Mouse (Mus musculus) lung, embryonic 14.5 days (tissue): ENCODE measurements around the gene Myadm. TPM values are rescaled to one million over a fixed set of nuclear protein-coding genes. Genes with fewer than 3 reads are reported as not detected.
A peak's percentile ranks its signal among the peaks of the same experiment; 100 is the strongest.
"Not testable (repeated sequence)": the region's sequence is repeated elsewhere in the genome, so short reads cannot be mapped to it uniquely, and the experiment has no call there.

Experiments used
- ATAC-seq: fragments of 200-750 bp; cut with Nextera tagmentation; 2 replicates; pipeline ENCODE4 v1.8.0; 2017; ENCODE audit warnings: mild to moderate bottlenecking, moderate TSS enrichment, moderate library complexity; ENCODE audit not compliant: insufficient read depth
- DNase-seq: peaks from one replicate; pipeline ENCODE4 v3.0.0-alpha.2; 2015
- H3K27ac ChIP-seq: fragments of 300-500 bp; sonication (generic); 2 replicates; pipeline ENCODE4 v1.5.1; 2014; ENCODE audit warnings: low read depth, mild to moderate bottlenecking, moderate library complexity
- H3K27me3 ChIP-seq: fragments of 300-500 bp; sonication (generic); 2 replicates; pipeline ENCODE4 v1.6.1; 2014; ENCODE audit warnings: low read length, control low read depth; ENCODE audit not compliant: insufficient read depth
- H3K36me3 ChIP-seq: fragments of 300-500 bp; sonication (generic); 2 replicates; pipeline ENCODE4 v1.6.1; 2014; ENCODE audit warnings: control low read depth; ENCODE audit not compliant: insufficient read depth
- H3K4me1 ChIP-seq: fragments of 300-500 bp; sonication (generic); 2 replicates; pipeline ENCODE4 v1.6.1; 2014; ENCODE audit warnings: antibody characterized with exemption, control low read depth; ENCODE audit not compliant: insufficient read depth
- H3K4me2 ChIP-seq: fragments of 300-500 bp; sonication (generic); 2 replicates; pipeline ENCODE4 v1.6.1; 2014; ENCODE audit warnings: mild to moderate bottlenecking
- H3K4me3 ChIP-seq: fragments of 300-500 bp; sonication (generic); 2 replicates; pipeline ENCODE4 v1.5.1; 2014; ENCODE audit warnings: low read depth, low read length
- H3K9ac ChIP-seq: fragments of 300-500 bp; sonication (generic); 2 replicates; pipeline ENCODE4 v1.6.1; 2014
- H3K9me3 ChIP-seq: fragments of 300-500 bp; sonication (generic); 2 replicates; pipeline ENCODE4 v1.6.1; 2016; ENCODE audit warnings: low read depth, low read length, control low read depth
- CTCF ChIP-seq: IDR thresholded peaks from 2 replicates; pipeline ENCODE4 v1.5.1; 2016; ENCODE audit warnings: antibody characterized with exemption, low read depth
- WGBS: fragments of 180-500 bp; shearing (Covaris S2); extraction: QIAGEN DNeasy Blood & Tissue Kit; methylation state at CpG from one replicate; pipeline ENCODE4 v1.1.7; 2014; 5-methylcytosine and 5-hydroxymethylcytosine counted together
- polyA plus RNA-seq: library from polyadenylated mRNA; unstranded; fragments of >200 nt; fragmentation: Nextera tagmentation; extraction: Ambion mirVana; gene quantifications from 2 replicates; pipeline ENCODE4 v1.2.1, GENCODE M21; 2014

The Myadm gene
- polyA plus RNA-seq, 1 experiment from 2014 or later: 138 TPM

DNA sequence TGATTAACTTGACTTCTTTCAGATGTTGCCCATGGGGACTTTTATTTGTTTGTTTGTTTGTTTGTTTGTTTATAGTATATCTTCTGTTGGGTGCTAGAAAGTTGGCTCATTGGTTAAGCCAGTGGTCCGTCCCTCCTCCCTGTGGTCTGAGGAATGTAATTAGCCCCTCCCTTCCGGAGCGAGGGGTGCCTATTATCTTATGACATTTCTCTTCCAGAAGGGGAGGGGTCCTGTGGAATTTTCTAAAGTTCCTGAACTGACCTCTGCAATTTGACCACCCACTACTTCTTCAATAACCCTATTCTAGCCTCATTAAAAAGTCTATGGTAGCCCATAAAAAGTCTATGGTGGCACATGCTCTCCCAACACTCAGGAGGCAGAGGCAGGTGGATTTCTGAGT, 21.6 kb upstream of the Myadm start:
- 59% methylated on average over 3 of the region's 3 CpGs for WGBS
- Histone ChIP-seq H3K27ac (no peak overlapping the region), H3K9me3 (no peaks in the 10 kb centered on the region), H3K4me3 (no peak overlapping the region), H3K4me2 (no peak overlapping the region), H3K36me3 (no peaks in the 10 kb centered on the region), H3K4me1 (no peaks in the 10 kb centered on the region), H3K9ac (no peak overlapping the region), H3K27me3 (peaks cover 12% of the 10 kb centered on the region)
- DNase-seq (no peak), ATAC-seq (no peak)
- TF ChIP-seq CTCF: no peak

DNA sequence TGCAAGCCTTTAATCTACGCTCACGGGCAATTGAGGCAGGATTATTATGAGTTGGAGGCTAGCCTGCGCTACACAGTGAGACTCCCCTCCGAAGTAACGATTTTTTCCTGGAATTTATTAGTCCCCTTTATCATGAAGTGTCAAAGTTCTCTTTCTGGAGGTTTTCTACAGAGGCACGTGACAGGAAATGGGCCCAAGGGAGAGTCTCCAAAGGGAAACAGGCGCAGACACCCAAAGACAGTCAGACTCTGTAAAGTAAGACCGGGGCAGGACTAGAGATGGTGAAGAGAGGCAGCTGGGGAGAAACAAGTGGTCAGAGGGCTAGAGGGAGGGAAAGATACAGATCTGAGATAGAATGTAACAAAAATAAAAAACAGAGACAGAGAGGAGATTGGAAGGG, 21.0 kb upstream of the Myadm start:
- no peak overlapping the region for H3K9ac ChIP-seq
- ATAC-seq: no peak
- no peak overlapping the region for H3K4me2 ChIP-seq
- WGBS: 65% methylated on average over 8 of the region's 8 CpGs
- no peak overlapping the region for H3K27ac ChIP-seq
- no peaks in the 10 kb centered on the region for H3K4me1 ChIP-seq
- H3K27me3 ChIP-seq: peaks cover 12% of the 10 kb centered on the region
- H3K36me3 ChIP-seq: no peaks in the 10 kb centered on the region
- no peak for DNase-seq
- TF ChIP-seq CTCF: no peak
- no peak overlapping the region for H3K4me3 ChIP-seq
- H3K9me3 ChIP-seq: no peaks in the 10 kb centered on the region

DNA sequence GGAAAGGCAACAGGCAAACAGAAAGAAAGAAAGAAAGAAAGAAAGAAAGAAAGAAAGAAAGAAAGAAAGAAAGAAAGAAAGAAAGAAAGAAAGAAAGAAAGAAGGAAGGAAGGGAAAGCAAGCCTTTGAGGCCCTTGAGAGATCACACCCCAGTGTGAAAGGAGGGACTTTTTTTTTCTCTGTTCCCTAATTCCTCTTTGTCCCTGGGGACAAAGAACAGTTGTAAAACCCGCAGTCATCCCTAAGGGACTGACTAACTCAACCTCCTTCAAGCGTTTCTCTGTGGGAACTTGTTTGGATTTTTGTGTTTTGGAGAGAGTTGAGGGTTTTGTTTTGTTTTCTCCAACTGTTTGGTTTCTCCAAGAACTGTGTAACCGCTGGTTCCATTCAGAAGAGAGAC, 20.6 kb upstream of the Myadm start:
- DNase-seq (no peak), ATAC-seq (no peak)
- no peak overlapping the region for H3K9ac ChIP-seq
- no peak overlapping the region for H3K4me3 ChIP-seq
- TF ChIP-seq CTCF: no peak
- no peaks in the 10 kb centered on the region for H3K36me3 ChIP-seq
- H3K9me3 ChIP-seq: no peaks in the 10 kb centered on the region
- no peak overlapping the region for H3K27ac ChIP-seq
- no peak overlapping the region for H3K4me2 ChIP-seq
- H3K4me1 ChIP-seq: no peaks in the 10 kb centered on the region
- H3K27me3 ChIP-seq: peaks cover 12% of the 10 kb centered on the region
- WGBS: 32% methylated on average over 3 of the region's 3 CpGs

DNA sequence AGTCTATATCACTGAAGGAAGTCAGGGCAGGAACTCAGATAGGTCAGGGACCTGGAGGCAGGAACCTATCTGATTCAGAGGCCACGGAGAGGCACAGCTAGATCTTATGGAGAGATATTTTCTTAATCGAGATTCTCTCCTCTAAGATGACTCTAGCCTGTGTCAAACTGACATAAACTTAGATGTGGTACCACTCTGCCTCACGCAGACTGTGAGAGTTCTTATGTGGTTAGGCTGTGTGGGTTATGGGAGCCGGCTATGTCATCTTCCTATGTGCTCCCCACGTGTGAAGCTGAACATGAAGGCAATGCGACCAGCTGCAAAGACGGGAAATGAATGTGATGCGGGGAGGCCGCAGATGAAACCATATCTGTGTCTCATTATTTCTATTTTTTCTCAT, 16.7 kb upstream of the Myadm start:
- Histone ChIP-seq H3K9ac (no peak overlapping the region), H3K4me2 (no peak overlapping the region), H3K4me1 (no peaks in the 10 kb centered on the region), H3K9me3 (no peaks in the 10 kb centered on the region), H3K27me3 (no peaks in the 10 kb centered on the region), H3K27ac (no peak overlapping the region), H3K4me3 (no peak overlapping the region), H3K36me3 (no peaks in the 10 kb centered on the region)
- 84% methylated on average over 9 of the region's 9 CpGs for WGBS
- ATAC-seq: no peak
- no peak for TF ChIP-seq CTCF
- DNase-seq: no peak

DNA sequence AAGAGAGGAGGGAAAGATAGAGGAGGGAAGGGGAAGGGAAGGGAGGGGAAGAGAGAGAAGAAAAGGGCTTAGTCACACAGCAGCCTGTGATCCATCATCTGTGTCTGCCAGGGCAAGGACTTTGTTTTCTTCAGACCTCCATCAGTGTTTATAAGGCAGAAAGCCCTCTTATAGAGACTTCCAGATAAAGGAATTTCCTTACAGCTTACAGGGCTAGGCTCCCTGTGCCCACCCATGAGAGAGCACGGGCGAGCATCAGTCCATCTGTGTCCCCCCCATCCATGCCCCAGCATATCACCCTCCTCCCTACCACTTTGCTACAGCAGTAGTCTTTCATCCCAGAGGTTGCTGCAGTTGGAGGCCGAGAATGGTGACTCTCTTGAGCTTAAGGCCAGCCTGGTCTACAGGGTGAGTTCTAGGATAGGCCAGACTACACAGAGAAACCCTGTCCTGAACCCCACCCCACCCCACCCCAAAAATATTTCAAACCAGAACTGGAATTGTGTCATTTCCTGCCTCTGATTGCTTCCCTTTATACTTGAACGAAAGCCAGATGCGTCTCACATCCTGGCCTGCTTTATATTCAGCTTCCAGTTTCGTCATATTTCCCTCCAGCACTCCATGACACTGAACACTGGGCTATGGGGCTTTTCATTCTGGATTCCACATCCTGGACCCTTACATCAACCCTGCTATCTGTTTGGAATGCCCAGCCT, 13.3 kb upstream of the Myadm start:
- H3K27ac ChIP-seq: peak overlapping the region; percentile 80
- WGBS: 35% methylated on average over 6 of the region's 6 CpGs
- H3K4me3 ChIP-seq: no peak overlapping the region
- H3K36me3 ChIP-seq: no peaks in the 10 kb centered on the region
- TF ChIP-seq CTCF: no peak
- H3K27me3 ChIP-seq: no peaks in the 10 kb centered on the region
- peak; percentile 78 for ATAC-seq
- H3K4me1 ChIP-seq: no peaks in the 10 kb centered on the region
- H3K9ac ChIP-seq: no peak overlapping the region
- peak; percentile 80 for DNase-seq
- no peak overlapping the region for H3K4me2 ChIP-seq
- no peaks in the 10 kb centered on the region for H3K9me3 ChIP-seq

DNA sequence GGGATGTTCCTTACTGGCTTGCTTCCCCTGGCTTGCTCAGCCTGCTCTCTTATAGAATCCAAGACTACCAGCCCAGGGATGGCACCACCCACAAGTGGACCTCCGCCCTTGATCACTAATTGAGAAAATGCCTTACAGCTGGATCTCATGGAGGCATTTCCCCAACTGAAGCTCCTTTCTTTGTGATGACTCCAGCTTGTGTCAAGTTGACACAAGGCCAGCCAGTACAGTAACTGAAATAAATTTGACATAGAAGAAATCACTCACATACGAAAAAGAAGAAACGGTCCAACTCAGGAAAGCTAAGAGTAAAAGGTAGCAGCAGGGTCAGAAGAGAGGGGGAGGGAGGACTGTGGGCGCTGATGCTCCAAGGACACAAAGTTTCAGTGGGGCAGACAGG, 12.1 kb upstream of the Myadm start:
- H3K4me1 ChIP-seq, H3K4me3 ChIP-seq, H3K9ac ChIP-seq, H3K36me3 ChIP-seq, ATAC-seq, H3K27me3 ChIP-seq, H3K27ac ChIP-seq, H3K9me3 ChIP-seq, H3K4me2 ChIP-seq, DNase-seq: not testable (repeated sequence)
- 50% methylated on average over 4 of the region's 4 CpGs for WGBS

DNA sequence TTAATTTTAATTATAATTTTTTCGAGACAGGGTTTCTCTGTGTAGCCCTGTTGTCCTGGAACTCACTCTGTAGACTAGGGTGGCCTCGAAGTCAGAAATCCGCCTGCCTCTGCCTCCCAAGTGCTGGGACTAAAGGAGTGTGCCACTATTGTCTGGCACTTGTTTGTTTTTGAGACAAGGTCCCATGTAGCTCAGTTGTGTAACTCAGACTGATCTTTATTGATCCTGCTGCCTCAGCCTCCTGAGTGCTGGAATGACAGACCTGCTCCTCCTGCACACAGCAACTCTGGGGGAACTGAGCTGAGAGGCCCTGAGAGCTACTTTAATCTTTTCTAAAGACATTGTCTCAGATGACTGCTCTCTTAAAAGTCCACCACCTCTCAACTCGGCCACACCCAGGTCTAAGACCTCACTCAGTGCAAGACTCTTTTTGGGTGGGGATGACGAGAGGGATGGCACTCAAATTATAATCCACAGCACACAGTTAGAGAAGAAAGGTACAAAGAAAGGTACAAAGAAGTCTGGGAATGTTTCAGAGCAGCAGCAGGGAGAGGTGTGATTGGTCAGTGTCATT, 8.7 kb upstream of the Myadm start:
- DNase-seq (no peak), ATAC-seq (no peak)
- H3K36me3 ChIP-seq: no peaks in the 10 kb centered on the region
- H3K27me3 ChIP-seq: no peaks in the 10 kb centered on the region
- no peak for TF ChIP-seq CTCF
- 72% methylated on average over 5 of the region's 5 CpGs for WGBS
- H3K4me3 ChIP-seq: no peak overlapping the region
- H3K27ac ChIP-seq: no peak overlapping the region
- no peaks in the 10 kb centered on the region for H3K4me1 ChIP-seq
- no peak overlapping the region for H3K9ac ChIP-seq
- H3K9me3 ChIP-seq: no peaks in the 10 kb centered on the region
- H3K4me2 ChIP-seq: no peak overlapping the region
